Mouse (Mus musculus): Measurements from ENCODE around the gene Tcaim. TPM values are rescaled to one million over a fixed set of nuclear protein-coding genes. Genes with fewer than 3 reads are reported as not detected.

Tcaim gene
- polyA plus RNA-seq, 1 experiment: 5.2 TPM

GRCm38 (mm10) chr9:122810212-122810611 lies 4.9 kb downstream of the Tcaim start:
- Histone ChIP-seq H3K27me3 (ENCODE audit: control insufficient read depth, insufficient read depth, low read length) (no peaks in the 10 kb centered on the region), H3K36me3 (ENCODE audit: control insufficient read depth, insufficient read depth, low read length) (peaks cover 1% of the 10 kb centered on the region; the same call in 1 of the 2 replicates), H3K27ac (ENCODE audit: control insufficient read depth, insufficient read depth, low read depth, low read length) (no peak overlapping the region), H3K4me3 (ENCODE audit: control insufficient read depth, low read depth, low read length) (no peak overlapping the region), H3K4me1 (ENCODE audit: control insufficient read depth, insufficient read depth, low read length) (no peaks in the 10 kb centered on the region)
- TF ChIP-seq POLR2A (IDR thresholded peaks at IDR 0.05; ENCODE audit: control insufficient read depth, low read depth, low read length) (no peak), CTCF (IDR thresholded peaks at IDR 0.05; ENCODE audit: control insufficient read depth, insufficient read depth, insufficient replicate concordance, low read depth, low read length) (no peak)

- H3K36me3 ChIP-seq (ENCODE audit: control insufficient read depth, insufficient read depth, low read length): peaks cover 3% of the 10 kb centered on the region; the same call in 1 of the 2 replicates
- TF ChIP-seq POLR2A (IDR thresholded peaks at IDR 0.05; ENCODE audit: control insufficient read depth, low read depth, low read length) (no peak), CTCF (IDR thresholded peaks at IDR 0.05; ENCODE audit: control insufficient read depth, insufficient read depth, insufficient replicate concordance, low read depth, low read length) (no peak)
- H3K27ac ChIP-seq (ENCODE audit: control insufficient read depth, insufficient read depth, low read depth, low read length): no peak overlapping the region
- H3K4me1 ChIP-seq (ENCODE audit: control insufficient read depth, insufficient read depth, low read length): no peaks in the 10 kb centered on the region
- no peaks in the 10 kb centered on the region for H3K27me3 ChIP-seq (ENCODE audit: control insufficient read depth, insufficient read depth, low read length)
- H3K4me3 ChIP-seq (ENCODE audit: control insufficient read depth, low read depth, low read length): no peak overlapping the region
These were observed 7.0 kb downstream of the Tcaim start for GRCm38 (mm10) chr9:122812386-122812785.

GRCm38 (mm10) chr9:122814775-122815174 lies 9.4 kb downstream of the Tcaim start:
- H3K27me3 ChIP-seq (ENCODE audit: control insufficient read depth, insufficient read depth, low read length): no peaks in the 10 kb centered on the region
- peaks cover 3% of the 10 kb centered on the region; the same call in 1 of the 2 replicates for H3K36me3 ChIP-seq (ENCODE audit: control insufficient read depth, insufficient read depth, low read length)
- no peak overlapping the region for H3K27ac ChIP-seq (ENCODE audit: control insufficient read depth, insufficient read depth, low read depth, low read length)
- H3K4me3 ChIP-seq (ENCODE audit: control insufficient read depth, low read depth, low read length): no peak overlapping the region
- H3K4me1 ChIP-seq (ENCODE audit: control insufficient read depth, insufficient read depth, low read length): no peaks in the 10 kb centered on the region
- TF ChIP-seq POLR2A (IDR thresholded peaks at IDR 0.05; ENCODE audit: control insufficient read depth, low read depth, low read length): no peak
- no peak for TF ChIP-seq CTCF (IDR thresholded peaks at IDR 0.05; ENCODE audit: control insufficient read depth, insufficient read depth, insufficient replicate concordance, low read depth, low read length)

GRCm38 (mm10) chr9:122815239-122815851 lies 10.0 kb downstream of the Tcaim start:
- no peak for TF ChIP-seq POLR2A (IDR thresholded peaks at IDR 0.05; ENCODE audit: control insufficient read depth, low read depth, low read length)
- no peak for TF ChIP-seq CTCF (IDR thresholded peaks at IDR 0.05; ENCODE audit: control insufficient read depth, insufficient read depth, insufficient replicate concordance, low read depth, low read length)
- no peak overlapping the region for H3K27ac ChIP-seq (ENCODE audit: control insufficient read depth, insufficient read depth, low read depth, low read length)
- H3K4me1 ChIP-seq (ENCODE audit: control insufficient read depth, insufficient read depth, low read length): no peaks in the 10 kb centered on the region
- no peak overlapping the region for H3K4me3 ChIP-seq (ENCODE audit: control insufficient read depth, low read depth, low read length)
- H3K36me3 ChIP-seq (ENCODE audit: control insufficient read depth, insufficient read depth, low read length): peaks cover 2% of the 10 kb centered on the region; the same call in 1 of the 2 replicates
- H3K27me3 ChIP-seq (ENCODE audit: control insufficient read depth, insufficient read depth, low read length): no peaks in the 10 kb centered on the region

GRCm38 (mm10) chr9:122823374-122824017 lies 18.2 kb downstream of the Tcaim start:
- Histone ChIP-seq H3K36me3 (ENCODE audit: control insufficient read depth, insufficient read depth, low read length) (no peaks in the 10 kb centered on the region; the same call in 1 of the 2 replicates), H3K27ac (ENCODE audit: control insufficient read depth, insufficient read depth, low read depth, low read length) (no peak overlapping the region), H3K4me1 (ENCODE audit: control insufficient read depth, insufficient read depth, low read length) (no peaks in the 10 kb centered on the region), H3K4me3 (ENCODE audit: control insufficient read depth, low read depth, low read length) (no peak overlapping the region), H3K27me3 (ENCODE audit: control insufficient read depth, insufficient read depth, low read length) (no peaks in the 10 kb centered on the region)
- TF ChIP-seq POLR2A (IDR thresholded peaks at IDR 0.05; ENCODE audit: control insufficient read depth, low read depth, low read length) (no peak), CTCF (IDR thresholded peaks at IDR 0.05; ENCODE audit: control insufficient read depth, insufficient read depth, insufficient replicate concordance, low read depth, low read length) (no peak)

GRCm38 (mm10) chr9:122826743-122827142 lies 21.4 kb downstream of the Tcaim start:
- H3K27ac ChIP-seq (ENCODE audit: control insufficient read depth, insufficient read depth, low read depth, low read length): no peak overlapping the region
- TF ChIP-seq CTCF (IDR thresholded peaks at IDR 0.05; ENCODE audit: control insufficient read depth, insufficient read depth, insufficient replicate concordance, low read depth, low read length): no peak
- no peak for TF ChIP-seq POLR2A (IDR thresholded peaks at IDR 0.05; ENCODE audit: control insufficient read depth, low read depth, low read length)
- H3K36me3 ChIP-seq (ENCODE audit: control insufficient read depth, insufficient read depth, low read length): no peaks in the 10 kb centered on the region; the same call in 1 of the 2 replicates
- no peaks in the 10 kb centered on the region for H3K27me3 ChIP-seq (ENCODE audit: control insufficient read depth, insufficient read depth, low read length)
- H3K4me3 ChIP-seq (ENCODE audit: control insufficient read depth, low read depth, low read length): no peak overlapping the region
- no peaks in the 10 kb centered on the region for H3K4me1 ChIP-seq (ENCODE audit: control insufficient read depth, insufficient read depth, low read length)

- Histone ChIP-seq H3K27me3 (ENCODE audit: control insufficient read depth, insufficient read depth, low read length) (no peaks in the 10 kb centered on the region), H3K4me1 (ENCODE audit: control insufficient read depth, insufficient read depth, low read length) (no peaks in the 10 kb centered on the region), H3K4me3 (ENCODE audit: control insufficient read depth, low read depth, low read length) (no peak overlapping the region), H3K27ac (ENCODE audit: control insufficient read depth, insufficient read depth, low read depth, low read length) (no peak overlapping the region), H3K36me3 (ENCODE audit: control insufficient read depth, insufficient read depth, low read length) (no peaks in the 10 kb centered on the region; the same call in 1 of the 2 replicates)
- TF ChIP-seq POLR2A (IDR thresholded peaks at IDR 0.05; ENCODE audit: control insufficient read depth, low read depth, low read length): no peak
- TF ChIP-seq CTCF (IDR thresholded peaks at IDR 0.05; ENCODE audit: control insufficient read depth, insufficient read depth, insufficient replicate concordance, low read depth, low read length): no peak
These were observed 24.6 kb downstream of the Tcaim start for GRCm38 (mm10) chr9:122829826-122830380.

All from testis, adult 2 months (tissue).